Mouse (Mus musculus): Measurements from ENCODE around the gene Grm4. TPM values are rescaled to one million over a fixed set of nuclear protein-coding genes. Genes with fewer than 3 reads are reported as not detected.

Grm4 gene
- total RNA-seq, 1 experiment from 2014 or later: not detected

- no peak for ATAC-seq (replicated peaks; ENCODE audit: insufficient number of reproducible peaks, low FRiP score, low TSS enrichment, poor library complexity, severe bottlenecking)
Observed at GRCm38 (mm10) chr17:27518700-27519595, 2.3 kb downstream of the Grm4 start.

- ATAC-seq (replicated peaks; ENCODE audit: insufficient number of reproducible peaks, low FRiP score, low TSS enrichment, poor library complexity, severe bottlenecking): no peak
Observed at GRCm38 (mm10) chr17:27518296-27518695, 2.9 kb downstream of the Grm4 start.

- ATAC-seq (replicated peaks; ENCODE audit: insufficient number of reproducible peaks, low FRiP score, low TSS enrichment, poor library complexity, severe bottlenecking): no peak
Observed at GRCm38 (mm10) chr17:27513916-27514762, 7.1 kb downstream of the Grm4 start.

- no peak for ATAC-seq (replicated peaks; ENCODE audit: insufficient number of reproducible peaks, low FRiP score, low TSS enrichment, poor library complexity, severe bottlenecking)
Observed at GRCm38 (mm10) chr17:27513279-27513915, 7.8 kb downstream of the Grm4 start.

- no peak for ATAC-seq (replicated peaks; ENCODE audit: insufficient number of reproducible peaks, low FRiP score, low TSS enrichment, poor library complexity, severe bottlenecking)
Observed at GRCm38 (mm10) chr17:27512619-27513161, 8.5 kb downstream of the Grm4 start.

- ATAC-seq (replicated peaks; ENCODE audit: insufficient number of reproducible peaks, low FRiP score, low TSS enrichment, poor library complexity, severe bottlenecking): no peak
Observed at GRCm38 (mm10) chr17:27511865-27512618, 9.2 kb downstream of the Grm4 start.

- ATAC-seq (replicated peaks; ENCODE audit: insufficient number of reproducible peaks, low FRiP score, low TSS enrichment, poor library complexity, severe bottlenecking): no peak
Observed at GRCm38 (mm10) chr17:27511125-27511735, 10.0 kb downstream of the Grm4 start.

- ATAC-seq (replicated peaks; ENCODE audit: insufficient number of reproducible peaks, low FRiP score, low TSS enrichment, poor library complexity, severe bottlenecking): no peak
Observed at GRCm38 (mm10) chr17:27510258-27511124, 10.7 kb downstream of the Grm4 start.

- ATAC-seq (replicated peaks; ENCODE audit: insufficient number of reproducible peaks, low FRiP score, low TSS enrichment, poor library complexity, severe bottlenecking): no peak
Observed at GRCm38 (mm10) chr17:27509056-27509455, 12.1 kb downstream of the Grm4 start.

- no peak for ATAC-seq (replicated peaks; ENCODE audit: insufficient number of reproducible peaks, low FRiP score, low TSS enrichment, poor library complexity, severe bottlenecking)
Observed at GRCm38 (mm10) chr17:27508513-27508912, 12.7 kb downstream of the Grm4 start.

GRCm38 (mm10) chr17:27508002-27508401, 13.2 kb downstream of the Grm4 start:
- ATAC-seq (replicated peaks; ENCODE audit: insufficient number of reproducible peaks, low FRiP score, low TSS enrichment, poor library complexity, severe bottlenecking): no peak

GRCm38 (mm10) chr17:27507591-27507945, 13.6 kb downstream of the Grm4 start:
- ATAC-seq (replicated peaks; ENCODE audit: insufficient number of reproducible peaks, low FRiP score, low TSS enrichment, poor library complexity, severe bottlenecking): no peak

- ATAC-seq (replicated peaks; ENCODE audit: insufficient number of reproducible peaks, low FRiP score, low TSS enrichment, poor library complexity, severe bottlenecking): no peak
Observed at GRCm38 (mm10) chr17:27506871-27507590, 14.2 kb downstream of the Grm4 start.

- no peak for ATAC-seq (replicated peaks; ENCODE audit: insufficient number of reproducible peaks, low FRiP score, low TSS enrichment, poor library complexity, severe bottlenecking)
Observed at GRCm38 (mm10) chr17:27506362-27506761, 14.8 kb downstream of the Grm4 start.

- ATAC-seq (replicated peaks; ENCODE audit: insufficient number of reproducible peaks, low FRiP score, low TSS enrichment, poor library complexity, severe bottlenecking): no peak
Observed at GRCm38 (mm10) chr17:27505221-27505881, 15.9 kb downstream of the Grm4 start.

- no peak for ATAC-seq (replicated peaks; ENCODE audit: insufficient number of reproducible peaks, low FRiP score, low TSS enrichment, poor library complexity, severe bottlenecking)
Observed at GRCm38 (mm10) chr17:27503869-27504268, 17.3 kb downstream of the Grm4 start.
